Mouse (Mus musculus) heart, postnatal 4 days (tissue): ENCODE data around the gene Thrap3. TPM values are rescaled to one million over a fixed set of nuclear protein-coding genes. Genes with fewer than 3 reads are reported as not detected.

ENCODE experiments used
- DNase-seq: peaks from one replicate; pipeline ENCODE4 v3.0.0; 2021
- total RNA-seq, 2 experiments: library from RNA; stranded (reverse); gene quantifications; 2 replicates each; pipeline ENCODE4 v1.2.3; 2021

Thrap3 gene
- total RNA-seq, 2 experiments from 2014 or later = 226 TPM

- DNase-seq = no peak
Observed at GRCm38 (mm10) chr4:126141021-126141420, 61.5 kb downstream of the Thrap3 start.

- DNase-seq = no peak
Observed at GRCm38 (mm10) chr4:126137773-126138172, 64.8 kb downstream of the Thrap3 start.

GRCm38 (mm10) chr4:126134639-126135038 lies 67.9 kb downstream of the Thrap3 start:
- no peak for DNase-seq

GRCm38 (mm10) chr4:126134236-126134635 lies 68.3 kb downstream of the Thrap3 start:
- DNase-seq = no peak

GRCm38 (mm10) chr4:126132636-126133264 lies 69.8 kb downstream of the Thrap3 start:
- no peak for DNase-seq

- peak; percentile 54 for DNase-seq
Observed at GRCm38 (mm10) chr4:126131290-126132121, 71.1 kb downstream of the Thrap3 start.

- DNase-seq = peak; percentile 44
Observed at GRCm38 (mm10) chr4:126130502-126130901, 72.1 kb downstream of the Thrap3 start.

GRCm38 (mm10) chr4:126123309-126124040 lies 79.1 kb downstream of the Thrap3 start:
- no peak for DNase-seq

- DNase-seq = no peak
Observed at GRCm38 (mm10) chr4:126120506-126120905, 82.1 kb downstream of the Thrap3 start.

- DNase-seq = no peak
Observed at GRCm38 (mm10) chr4:126120052-126120451, 82.5 kb downstream of the Thrap3 start.

- DNase-seq = no peak
Observed at GRCm38 (mm10) chr4:126119051-126119450, 83.5 kb downstream of the Thrap3 start.

GRCm38 (mm10) chr4:126118651-126119050 lies 83.9 kb downstream of the Thrap3 start:
- DNase-seq = no peak

- DNase-seq = no peak
Observed at GRCm38 (mm10) chr4:126117116-126117515, 85.4 kb downstream of the Thrap3 start.

- DNase-seq = no peak
Observed at GRCm38 (mm10) chr4:126115871-126116521, 86.6 kb downstream of the Thrap3 start.

GRCm38 (mm10) chr4:126115411-126115810 lies 87.1 kb downstream of the Thrap3 start:
- no peak for DNase-seq

Other genes starting within 250 kb of the Thrap3 start
- 1 to 10 TPM in 1 of 2 experiments, under 1 TPM in 1; 0.52 to 1.4 TPM for gene Csf3r, start 178.2 kb downstream of the Thrap3 start, total RNA-seq
- 10 to 100 TPM; 62.9 to 65.3 TPM for gene Mrps15, start 155.8 kb downstream of the Thrap3 start, total RNA-seq
- gene Oscp1, start 144.2 kb downstream of the Thrap3 start, total RNA-seq = 1 to 10 TPM; 4.9 to 5.9 TPM
- 10 to 100 TPM; 17.3 to 18.4 TPM for gene Lsm10, start 106.1 kb downstream of the Thrap3 start, total RNA-seq
- gene Stk40, start 98.8 kb downstream of the Thrap3 start, total RNA-seq = 10 to 100 TPM; 32.5 to 33.2 TPM
- gene Eva1b, start 55.0 kb downstream of the Thrap3 start, total RNA-seq = 10 to 100 TPM; 27.3 to 29.3 TPM
- 1 to 10 TPM; 1.6 to 1.8 TPM for gene Sh3d21, start 39.3 kb downstream of the Thrap3 start, total RNA-seq
- 100 to 1,000 TPM; 182 to 197 TPM for gene Map7d1, start 53.6 kb upstream of the Thrap3 start, total RNA-seq
- gene Trappc3, start 59.6 kb upstream of the Thrap3 start, total RNA-seq = 10 to 100 TPM; 50.7 to 54.3 TPM
- 1 to 10 TPM; 2.3 to 3.1 TPM for gene Col8a2, start 84.0 kb upstream of the Thrap3 start, total RNA-seq
- gene Adprhl2, start 118.9 kb upstream of the Thrap3 start, total RNA-seq = 10 to 100 TPM; 18.7 to 19.9 TPM
- gene Tekt2, start 122.9 kb upstream of the Thrap3 start, total RNA-seq = under 1 TPM; 0.41 to 0.61 TPM
- gene Ago3, start 226.8 kb upstream of the Thrap3 start, total RNA-seq = 10 to 100 TPM; 13.2 to 14.2 TPM